Mouse (Mus musculus): ENCODE results near the gene Nfix. TPM values are rescaled to one million over a fixed set of nuclear protein-coding genes. Genes with fewer than 3 reads are reported as not detected.
"Not testable (repeated sequence)": the region's sequence is repeated elsewhere in the genome, so short reads cannot be mapped to it uniquely, and the experiment has no call there.

The Nfix gene
- polyA plus RNA-seq, 1 experiment from 2014 or later = 3.7 TPM

DNA sequence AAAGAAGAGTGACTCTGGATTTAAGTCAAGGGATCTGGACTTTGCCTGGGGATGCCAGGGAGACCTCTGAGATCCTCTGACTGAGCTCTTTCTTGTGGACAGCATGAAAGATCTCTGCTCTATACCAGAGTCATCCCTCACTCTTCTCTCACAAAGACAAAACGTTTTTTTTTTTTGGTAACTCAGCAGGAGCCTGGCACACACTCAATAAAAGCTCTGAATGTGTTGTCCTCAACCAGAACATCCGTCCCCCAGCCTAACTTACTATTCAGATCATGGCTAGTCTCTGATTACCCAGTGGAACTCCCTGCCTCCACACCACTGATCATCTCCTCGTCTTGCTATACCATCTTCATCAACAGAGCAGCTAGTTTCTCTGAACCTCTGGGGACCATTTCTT is 115.6 kb downstream of the Nfix start:
- Histone ChIP-seq H3K4me1 (ENCODE audit: control insufficient read depth, insufficient read depth, low read length) (peaks cover 11% of the 10 kb centered on the region), H3K4me2 (ENCODE audit: low read depth) (no peak overlapping the region), H3K27ac (ENCODE audit: low read depth, low read length) (no peak overlapping the region), H3K9ac (ENCODE audit: low read length) (no peak overlapping the region), H3K27me3 (ENCODE audit: control insufficient read depth, insufficient read depth, low read length) (no peaks in the 10 kb centered on the region), H3K36me3 (ENCODE audit: control insufficient read depth, insufficient read depth, low read length) (no peaks in the 10 kb centered on the region), H3K9me3 (ENCODE audit: control insufficient read depth, low read length) (no peaks in the 10 kb centered on the region), H3K4me3 (ENCODE audit: low read depth, low read length) (no peak overlapping the region)
- ATAC-seq (ENCODE audit: insufficient read depth, low FRiP score, low TSS enrichment) = no peak
- no peak for DNase-seq (ENCODE audit: low spot score)
- WGBS = 44% methylated on average over 3 of the region's 3 CpGs

DNA sequence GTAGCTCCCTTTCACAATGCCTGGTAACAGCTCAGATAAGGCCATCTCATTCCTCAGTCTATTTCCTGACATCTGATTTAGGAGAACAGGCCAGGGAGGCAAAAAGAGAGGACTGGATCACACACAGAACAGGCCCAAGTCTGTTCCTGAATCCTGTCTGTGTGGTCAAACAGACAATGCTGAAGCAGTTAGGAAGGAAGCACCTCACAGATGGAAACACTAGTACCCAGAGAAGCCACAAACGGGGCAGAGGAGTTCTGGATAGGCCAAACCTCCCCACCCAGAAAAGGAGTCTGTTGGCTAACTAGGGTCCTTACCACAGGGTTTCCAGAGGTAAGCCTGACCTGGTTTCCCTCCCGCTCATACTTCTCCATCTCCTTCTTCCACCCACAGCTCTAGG is 117.9 kb downstream of the Nfix start:
- no peak overlapping the region for H3K4me3 ChIP-seq (ENCODE audit: low read depth, low read length)
- no peak overlapping the region for H3K4me2 ChIP-seq (ENCODE audit: low read depth)
- no peak overlapping the region for H3K9ac ChIP-seq (ENCODE audit: low read length)
- no peaks in the 10 kb centered on the region for H3K36me3 ChIP-seq (ENCODE audit: control insufficient read depth, insufficient read depth, low read length)
- ATAC-seq (ENCODE audit: insufficient read depth, low FRiP score, low TSS enrichment) = no peak
- no peaks in the 10 kb centered on the region for H3K27me3 ChIP-seq (ENCODE audit: control insufficient read depth, insufficient read depth, low read length)
- WGBS = 91% methylated on average over 2 of the region's 2 CpGs
- DNase-seq (ENCODE audit: low spot score) = no peak
- H3K9me3 ChIP-seq (ENCODE audit: control insufficient read depth, low read length) = no peaks in the 10 kb centered on the region
- H3K27ac ChIP-seq (ENCODE audit: low read depth, low read length) = no peak overlapping the region
- H3K4me1 ChIP-seq (ENCODE audit: control insufficient read depth, insufficient read depth, low read length) = peaks cover 11% of the 10 kb centered on the region

DNA sequence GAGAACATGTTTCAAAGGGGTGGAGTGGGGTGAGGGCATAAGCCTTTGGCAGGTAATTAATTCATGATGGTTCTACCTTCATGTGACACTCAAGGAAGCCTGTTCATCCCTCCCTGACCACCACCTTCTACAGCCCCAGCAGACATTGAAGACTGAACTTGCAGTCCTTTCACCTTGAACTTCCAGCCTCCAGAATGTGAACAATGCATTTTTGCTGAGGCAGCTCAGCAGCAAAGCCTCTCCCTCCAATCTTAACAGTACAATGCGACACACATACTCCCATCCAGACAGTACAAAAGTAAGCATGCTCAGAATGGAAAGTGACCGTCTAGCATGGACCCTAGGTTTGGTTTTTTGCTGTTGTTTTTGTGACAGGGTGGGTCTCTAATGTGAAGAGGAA is 118.7 kb downstream of the Nfix start:
- ATAC-seq (ENCODE audit: insufficient read depth, low FRiP score, low TSS enrichment) (no peak), DNase-seq (ENCODE audit: low spot score) (no peak)
- no peaks in the 10 kb centered on the region for H3K9me3 ChIP-seq (ENCODE audit: control insufficient read depth, low read length)
- H3K4me1 ChIP-seq (ENCODE audit: control insufficient read depth, insufficient read depth, low read length) = peaks cover 8% of the 10 kb centered on the region
- H3K9ac ChIP-seq (ENCODE audit: low read length) = no peak overlapping the region
- no peaks in the 10 kb centered on the region for H3K27me3 ChIP-seq (ENCODE audit: control insufficient read depth, insufficient read depth, low read length)
- H3K36me3 ChIP-seq (ENCODE audit: control insufficient read depth, insufficient read depth, low read length) = no peaks in the 10 kb centered on the region
- no peak overlapping the region for H3K4me2 ChIP-seq (ENCODE audit: low read depth)
- no peak overlapping the region for H3K4me3 ChIP-seq (ENCODE audit: low read depth, low read length)
- H3K27ac ChIP-seq (ENCODE audit: low read depth, low read length) = no peak overlapping the region
- 97% methylated on average over 2 of the region's 2 CpGs for WGBS

DNA sequence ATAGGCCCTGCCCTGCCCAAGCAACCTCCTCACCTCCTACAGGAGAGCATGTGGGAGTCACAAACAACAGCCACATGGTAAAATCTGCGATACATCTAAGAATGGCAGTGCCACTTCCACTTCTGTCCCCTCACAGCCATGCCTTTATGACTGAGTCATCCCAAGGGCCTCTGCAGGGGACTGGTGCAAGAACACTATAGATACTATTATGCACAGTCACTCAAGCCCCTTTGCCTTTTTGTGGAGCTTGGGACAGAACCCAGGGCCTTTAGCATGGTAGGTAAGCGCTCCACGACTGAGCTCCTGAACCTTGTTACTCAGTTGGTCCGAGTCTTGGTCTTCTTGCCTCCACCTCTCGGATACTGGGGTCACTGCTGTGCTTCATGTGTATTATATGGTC is 122.8 kb downstream of the Nfix start:
- whole genome bisulfite sequencing = 95% methylated on average over 5 of the region's 5 CpGs
- Histone ChIP-seq H3K27me3 (ENCODE audit: control insufficient read depth, insufficient read depth, low read length) (no peaks in the 10 kb centered on the region), H3K36me3 (ENCODE audit: control insufficient read depth, insufficient read depth, low read length) (peaks cover 15% of the 10 kb centered on the region), H3K27ac (ENCODE audit: low read depth, low read length) (no peak overlapping the region), H3K9ac (ENCODE audit: low read length) (no peak overlapping the region), H3K4me1 (ENCODE audit: control insufficient read depth, insufficient read depth, low read length) (no peaks in the 10 kb centered on the region), H3K9me3 (ENCODE audit: control insufficient read depth, low read length) (no peaks in the 10 kb centered on the region), H3K4me2 (ENCODE audit: low read depth) (no peak overlapping the region), H3K4me3 (ENCODE audit: low read depth, low read length) (no peak overlapping the region)
- DNase-seq (ENCODE audit: low spot score) (no peak), ATAC-seq (ENCODE audit: insufficient read depth, low FRiP score, low TSS enrichment) (no peak)

DNA sequence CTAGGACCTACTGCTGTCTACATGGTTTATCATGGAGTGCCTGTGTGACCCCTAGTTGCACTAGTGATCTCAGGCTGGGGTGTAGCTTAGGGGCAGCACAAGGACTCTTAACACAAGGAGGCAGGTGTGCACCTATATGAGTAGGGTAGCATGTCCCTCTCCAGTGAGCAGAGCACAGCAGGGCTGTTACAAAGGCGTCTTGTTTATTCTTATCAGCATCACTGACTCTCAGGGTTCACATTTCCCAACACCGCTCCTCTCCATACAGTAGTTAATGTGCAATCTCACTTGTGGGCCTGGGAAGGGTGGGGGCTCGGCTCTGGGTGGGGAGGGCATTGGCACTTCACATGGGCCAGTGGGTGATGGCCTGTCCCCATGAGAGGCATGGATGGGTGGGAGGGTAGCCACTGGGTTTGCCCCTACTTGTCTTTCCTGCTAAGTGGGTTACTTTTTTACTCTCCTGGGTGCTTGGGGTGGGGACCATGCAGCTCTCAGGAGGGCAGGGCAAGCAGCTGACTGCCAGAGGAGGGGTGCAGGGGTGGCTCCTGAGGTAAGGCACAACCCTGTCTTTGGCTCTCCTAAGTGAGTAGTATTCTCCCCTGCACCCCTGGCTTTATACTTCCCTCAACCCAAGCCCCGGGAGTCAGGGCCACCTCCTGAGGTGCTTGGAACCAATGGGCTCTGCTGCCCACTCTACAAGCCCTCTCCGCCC is 129.7 kb downstream of the Nfix start:
- not testable (repeated sequence) for H3K4me3 ChIP-seq (ENCODE audit: low read depth, low read length); H3K4me1 ChIP-seq (ENCODE audit: control insufficient read depth, insufficient read depth, low read length); H3K4me2 ChIP-seq (ENCODE audit: low read depth); DNase-seq (ENCODE audit: low spot score); ATAC-seq (ENCODE audit: insufficient read depth, low FRiP score, low TSS enrichment); H3K27ac ChIP-seq (ENCODE audit: low read depth, low read length); H3K27me3 ChIP-seq (ENCODE audit: control insufficient read depth, insufficient read depth, low read length); H3K9me3 ChIP-seq (ENCODE audit: control insufficient read depth, low read length); H3K9ac ChIP-seq (ENCODE audit: low read length)
- peaks cover 14% of the 10 kb centered on the region for H3K36me3 ChIP-seq (ENCODE audit: control insufficient read depth, insufficient read depth, low read length)
- WGBS = 91% methylated on average over 5 of the region's 5 CpGs

DNA sequence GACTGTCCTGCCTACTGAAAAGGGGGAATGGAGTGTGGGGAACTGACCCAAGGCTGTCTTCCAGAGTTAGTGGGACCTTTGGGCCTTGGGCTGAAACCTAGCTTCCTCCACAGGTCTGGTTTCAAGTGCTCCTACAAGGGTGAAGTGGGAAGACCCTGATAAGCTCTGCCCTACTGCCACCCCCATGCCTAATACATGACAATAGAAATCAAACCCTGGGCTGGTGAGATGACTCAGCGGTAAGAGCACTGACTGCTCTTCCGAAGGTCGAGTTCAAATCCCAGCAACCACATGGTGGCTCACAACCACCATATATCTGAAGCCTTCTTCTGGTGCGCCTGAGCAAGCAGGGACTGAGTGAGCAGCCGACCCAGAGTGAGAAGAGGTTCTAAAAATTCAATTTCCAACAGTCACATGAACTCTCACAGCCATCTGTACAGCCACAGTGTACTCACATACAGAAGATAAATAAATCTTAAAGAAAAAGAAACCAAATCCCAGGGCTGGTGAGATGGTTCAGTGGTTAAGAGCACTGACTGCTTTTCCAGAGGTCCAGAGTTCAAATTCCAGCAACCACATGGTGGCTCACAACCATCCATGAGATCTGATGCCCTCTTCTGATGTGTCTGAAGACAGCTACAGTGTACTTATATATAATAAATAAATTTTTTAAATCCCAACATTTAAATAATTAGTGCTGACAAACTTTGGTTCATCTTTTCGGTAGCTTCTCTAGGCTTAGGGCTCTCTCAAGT is 131.2 kb downstream of the Nfix start:
- Histone ChIP-seq H3K9ac (ENCODE audit: low read length) (no peak overlapping the region), H3K9me3 (ENCODE audit: control insufficient read depth, low read length) (no peaks in the 10 kb centered on the region), H3K4me3 (ENCODE audit: low read depth, low read length) (no peak overlapping the region), H3K27me3 (ENCODE audit: control insufficient read depth, insufficient read depth, low read length) (no peaks in the 10 kb centered on the region), H3K36me3 (ENCODE audit: control insufficient read depth, insufficient read depth, low read length) (peaks cover 5% of the 10 kb centered on the region), H3K4me1 (ENCODE audit: control insufficient read depth, insufficient read depth, low read length) (peaks cover 5% of the 10 kb centered on the region), H3K4me2 (ENCODE audit: low read depth) (no peak overlapping the region), H3K27ac (ENCODE audit: low read depth, low read length) (no peak overlapping the region)
- WGBS = 84% methylated on average over 6 of the region's 6 CpGs
- ATAC-seq (ENCODE audit: insufficient read depth, low FRiP score, low TSS enrichment) = no peak
- no peak for DNase-seq (ENCODE audit: low spot score)

DNA sequence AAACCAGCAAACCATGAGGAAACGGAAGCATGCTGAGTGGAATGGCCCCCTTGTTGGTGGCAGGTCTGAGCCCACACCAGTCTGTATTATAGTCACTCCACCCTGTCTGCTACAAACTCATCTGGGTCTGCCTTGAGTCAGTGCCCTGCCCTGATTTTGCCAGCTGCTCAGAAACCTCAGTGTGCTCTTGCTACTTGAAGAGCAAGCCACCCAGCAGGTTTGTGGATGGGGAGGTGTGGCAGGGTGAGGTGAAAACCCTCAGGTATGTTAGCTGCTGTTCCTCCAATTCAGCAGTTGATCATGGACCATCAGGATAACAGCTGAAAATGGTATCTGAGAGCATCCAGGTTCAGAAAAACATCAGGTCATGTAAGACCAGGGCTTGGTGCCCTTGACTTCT is 132.1 kb downstream of the Nfix start:
- Histone ChIP-seq H3K9ac (ENCODE audit: low read length) (no peak overlapping the region), H3K36me3 (ENCODE audit: control insufficient read depth, insufficient read depth, low read length) (peaks cover 2% of the 10 kb centered on the region; the same call in 1 of the 2 replicates), H3K4me2 (ENCODE audit: low read depth) (no peak overlapping the region), H3K27me3 (ENCODE audit: control insufficient read depth, insufficient read depth, low read length) (no peaks in the 10 kb centered on the region), H3K4me1 (ENCODE audit: control insufficient read depth, insufficient read depth, low read length) (peaks cover 8% of the 10 kb centered on the region), H3K27ac (ENCODE audit: low read depth, low read length) (no peak overlapping the region), H3K4me3 (ENCODE audit: low read depth, low read length) (no peak overlapping the region), H3K9me3 (ENCODE audit: control insufficient read depth, low read length) (no peaks in the 10 kb centered on the region)
- DNase-seq (ENCODE audit: low spot score) (no peak), ATAC-seq (ENCODE audit: insufficient read depth, low FRiP score, low TSS enrichment) (no peak)
- 88% methylated on average over 1 of the region's 1 CpGs for WGBS

DNA sequence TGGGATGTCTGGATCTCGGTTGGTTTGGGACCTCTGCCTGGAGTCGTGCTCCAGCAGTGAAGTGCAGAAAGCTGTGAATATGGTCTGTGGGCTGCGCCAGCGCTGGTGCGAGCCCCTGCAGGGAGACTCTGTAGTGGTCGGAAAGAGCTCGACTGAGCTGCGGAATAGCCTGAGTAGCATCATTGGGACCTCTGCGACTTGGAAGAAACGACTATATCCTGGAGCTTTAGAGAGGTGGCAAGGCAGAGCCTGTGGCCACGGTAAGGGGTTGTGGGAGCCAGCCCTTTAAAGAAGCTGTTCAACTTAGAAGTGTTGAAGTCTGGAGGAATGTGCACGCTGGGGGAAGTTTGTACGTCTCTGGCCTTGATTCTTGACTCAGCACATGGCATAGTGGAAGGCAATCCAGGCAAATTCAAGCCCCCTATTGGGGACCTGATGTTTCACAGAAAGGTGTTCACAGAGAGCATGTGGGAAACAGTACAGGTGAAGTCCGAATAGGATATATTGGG is 134.7 kb downstream of the Nfix start:
- Histone ChIP-seq H3K4me1 (ENCODE audit: control insufficient read depth, insufficient read depth, low read length) (peaks cover 11% of the 10 kb centered on the region), H3K9ac (ENCODE audit: low read length) (peak overlapping the region; percentile 76), H3K27me3 (ENCODE audit: control insufficient read depth, insufficient read depth, low read length) (no peaks in the 10 kb centered on the region), H3K36me3 (ENCODE audit: control insufficient read depth, insufficient read depth, low read length) (peaks cover 2% of the 10 kb centered on the region; the same call in 1 of the 2 replicates), H3K9me3 (ENCODE audit: control insufficient read depth, low read length) (no peaks in the 10 kb centered on the region), H3K4me2 (ENCODE audit: low read depth) (peak overlapping the region; percentile 90), H3K4me3 (ENCODE audit: low read depth, low read length) (peak overlapping the region; percentile 91), H3K27ac (ENCODE audit: low read depth, low read length) (peak overlapping the region; percentile 84)
- 0 out of 2 replicates have a peak, but pooled peaks have one; percentile 1 for ATAC-seq (ENCODE audit: insufficient read depth, low FRiP score, low TSS enrichment)
- no peak for DNase-seq (ENCODE audit: low spot score)
- 3% methylated on average over 14 of the region's 14 CpGs for WGBS

Measured in neural tube, embryonic 11.5 days (tissue).